Mouse (Mus musculus): ENCODE measurements at regions not wholly inside any gene's neighbourhood (a gene's known extent, or its start where the extent isn't known, plus 50 kb on each side); places are given as distances from the start of the nearest gene placed in this dataset.

DNA sequence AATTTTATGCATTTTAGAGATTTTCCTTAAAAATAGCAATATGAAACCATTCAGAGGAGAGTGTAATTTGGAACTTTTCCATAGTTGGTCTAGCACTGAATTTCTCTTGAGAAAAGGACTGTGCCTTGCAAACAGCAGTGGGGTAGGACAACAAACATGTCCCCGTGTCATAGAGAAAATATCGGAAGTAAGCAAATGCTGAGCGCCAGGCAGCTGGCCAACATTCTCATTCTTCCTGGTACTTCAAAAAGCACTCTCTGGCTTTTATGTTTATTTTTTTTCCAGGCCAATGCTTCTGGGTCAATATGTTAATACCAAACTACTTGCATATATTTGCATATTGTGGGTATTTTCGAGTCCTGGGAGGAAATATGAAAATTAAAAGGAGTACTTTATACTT, 568.5 kb downstream of the Btbd3 start:
- no peak for DNase-seq

DNA sequence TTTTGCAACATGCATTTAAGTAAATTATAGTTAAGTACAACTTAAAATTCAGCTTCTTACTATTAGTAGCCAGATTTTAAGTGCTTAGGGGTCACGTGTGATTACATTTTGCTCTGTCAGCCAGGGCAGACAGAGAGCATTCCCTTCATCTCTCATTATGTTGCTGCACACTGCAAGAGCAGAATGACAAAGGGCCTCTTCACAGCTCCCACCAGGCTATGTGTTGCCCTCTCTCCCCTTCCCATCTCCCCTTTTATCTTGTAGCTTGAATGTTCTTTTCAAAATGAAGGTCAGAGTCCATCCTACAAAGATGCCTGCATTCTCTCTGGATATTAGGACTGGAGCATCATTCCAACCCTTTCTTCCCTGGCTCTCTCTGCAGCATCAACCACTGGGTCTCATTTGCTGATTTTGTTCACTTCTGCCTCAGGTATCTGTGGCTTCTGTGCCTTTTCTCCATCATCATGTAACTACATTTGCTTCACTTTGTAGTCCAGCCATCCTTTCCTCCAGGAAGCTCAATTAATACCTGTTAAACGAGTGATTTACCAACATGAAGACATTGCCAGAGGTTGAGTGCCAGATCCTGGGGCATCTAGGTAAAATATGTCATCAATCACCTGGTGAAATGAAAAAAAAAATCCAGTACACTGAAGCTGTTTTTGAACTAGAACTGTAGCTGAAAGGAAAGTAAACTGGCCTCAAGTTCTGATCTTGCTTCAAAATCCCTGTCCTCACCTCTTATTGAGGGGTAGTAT, 571.6 kb downstream of the Btbd3 start:
- no peak for DNase-seq

DNA sequence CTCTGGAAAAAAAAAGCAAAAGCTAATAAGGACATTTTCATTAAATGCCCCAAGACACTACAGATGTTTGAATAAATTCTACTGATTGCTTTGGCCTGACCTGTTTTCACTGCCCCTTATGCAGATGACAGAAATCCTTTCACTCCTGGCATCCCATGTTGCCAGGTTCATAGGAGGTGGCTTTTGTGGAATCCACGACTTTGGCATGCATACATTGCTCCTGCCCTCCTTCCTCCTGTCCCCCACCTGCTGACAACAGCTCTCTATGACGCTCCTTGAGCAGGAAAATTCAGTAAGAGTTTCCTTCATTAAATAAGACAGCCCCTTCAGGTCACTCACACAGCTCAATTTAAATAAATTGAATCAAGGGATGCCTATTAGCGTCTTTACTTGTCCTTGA, 582.5 kb downstream of the Btbd3 start:
- no peak for DNase-seq

DNA sequence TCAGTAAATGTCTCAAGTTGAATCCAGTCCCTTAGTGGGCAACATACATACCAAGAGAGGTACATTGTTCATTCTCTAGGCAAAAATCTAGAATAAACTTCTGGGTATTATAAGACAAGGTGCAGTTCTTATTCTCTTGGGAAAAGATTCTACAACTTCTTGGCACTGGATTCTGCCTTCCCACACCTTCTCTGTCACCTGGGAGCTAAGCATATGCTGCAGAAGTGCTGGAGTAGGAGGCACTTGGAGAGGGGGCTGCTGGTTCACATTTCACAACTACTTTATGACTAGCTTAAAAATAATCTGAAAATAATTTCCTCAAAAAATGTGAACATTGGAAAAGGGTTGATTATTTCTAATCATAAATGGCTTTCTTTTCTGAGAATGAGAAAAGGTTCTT, 602.8 kb downstream of the Btbd3 start:
- no peak for DNase-seq

DNA sequence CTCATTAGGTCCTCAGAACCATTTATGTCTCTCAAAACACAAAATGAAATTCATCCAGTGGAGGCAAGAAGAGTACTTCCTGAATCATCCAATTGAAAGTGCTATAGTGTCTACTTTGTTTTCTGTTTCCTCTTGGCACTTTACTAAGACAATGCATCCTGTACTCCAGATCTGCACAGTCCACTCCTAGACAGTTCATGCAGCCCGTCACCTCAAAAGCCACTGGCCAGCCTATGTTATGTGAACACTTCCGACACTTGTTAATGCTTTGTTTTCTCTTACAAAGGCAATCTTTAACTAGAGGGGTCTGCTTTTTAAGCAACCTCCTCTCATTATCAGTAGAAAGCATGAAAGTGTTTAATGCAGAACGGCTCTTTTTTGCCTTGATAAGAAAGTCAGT, 597.1 kb upstream of the Sptlc3 start:
- no peak for DNase-seq

GRCm38 (mm10) chr2:138897101-138897500, 596.6 kb upstream of the Sptlc3 start:
- DNase-seq = no peak

GRCm38 (mm10) chr2:138937165-138937564, 556.5 kb upstream of the Sptlc3 start:
- DNase-seq = no peak

DNA sequence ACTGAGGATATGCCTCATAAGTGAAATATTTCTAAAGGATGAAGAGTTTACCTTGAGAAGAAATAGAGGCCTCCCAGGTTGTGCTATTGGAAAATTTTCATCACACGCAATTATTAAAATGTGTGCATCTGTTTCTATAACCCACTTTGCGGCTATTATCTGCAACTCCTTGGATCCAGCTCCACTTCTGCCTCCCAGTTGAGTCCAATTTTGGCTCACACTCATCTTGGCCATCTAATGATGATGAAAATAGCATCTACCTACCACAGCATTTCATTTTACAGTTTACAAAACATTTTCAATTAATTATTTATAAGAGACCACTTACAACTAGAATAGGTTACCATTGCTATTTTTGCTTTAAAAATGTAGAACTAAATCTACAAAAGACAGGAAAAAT, 554.3 kb upstream of the Sptlc3 start:
- no peak for DNase-seq

GRCm38 (mm10) chr2:138966110-138966790, 527.5 kb upstream of the Sptlc3 start:
- DNase-seq = no peak

DNA sequence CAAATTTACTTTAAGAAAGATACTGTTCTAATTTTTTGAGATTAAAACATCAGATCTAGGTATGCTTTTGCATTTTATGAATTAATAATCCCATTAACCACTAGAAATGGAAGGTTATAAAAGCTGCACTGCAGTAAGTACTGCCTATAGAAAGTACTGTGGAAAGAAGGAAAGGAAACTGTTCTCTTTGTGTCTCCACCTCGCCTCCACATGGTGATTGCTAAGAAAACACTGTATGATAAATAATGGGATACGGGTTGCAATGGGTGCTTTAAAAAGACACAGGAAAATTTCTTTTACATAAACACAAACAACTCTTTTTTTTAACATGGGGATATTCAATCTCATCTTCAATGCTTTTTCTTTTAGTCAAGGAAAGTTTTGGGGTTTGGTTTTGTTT, 519.2 kb upstream of the Sptlc3 start:
- DNase-seq = no peak

DNA sequence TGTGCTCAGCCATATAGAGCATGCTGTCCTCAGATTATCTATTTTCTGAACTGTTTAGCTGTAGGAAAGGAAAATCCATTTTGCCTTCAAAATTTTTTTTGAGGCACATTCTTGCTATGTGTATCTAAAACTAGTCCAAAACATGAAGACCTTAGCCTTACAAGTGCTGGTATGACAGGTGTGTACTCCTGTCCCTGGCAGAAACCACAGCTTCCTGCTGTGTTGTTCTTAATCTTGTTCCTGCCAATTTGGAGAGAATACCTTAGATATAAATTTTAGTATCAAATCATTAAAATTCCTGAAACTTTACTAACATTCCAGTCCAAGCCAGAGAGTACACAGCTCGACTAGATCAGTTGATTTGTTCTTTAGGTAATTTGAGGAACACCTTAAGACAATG, 503.7 kb upstream of the Sptlc3 start:
- no peak for DNase-seq

DNA sequence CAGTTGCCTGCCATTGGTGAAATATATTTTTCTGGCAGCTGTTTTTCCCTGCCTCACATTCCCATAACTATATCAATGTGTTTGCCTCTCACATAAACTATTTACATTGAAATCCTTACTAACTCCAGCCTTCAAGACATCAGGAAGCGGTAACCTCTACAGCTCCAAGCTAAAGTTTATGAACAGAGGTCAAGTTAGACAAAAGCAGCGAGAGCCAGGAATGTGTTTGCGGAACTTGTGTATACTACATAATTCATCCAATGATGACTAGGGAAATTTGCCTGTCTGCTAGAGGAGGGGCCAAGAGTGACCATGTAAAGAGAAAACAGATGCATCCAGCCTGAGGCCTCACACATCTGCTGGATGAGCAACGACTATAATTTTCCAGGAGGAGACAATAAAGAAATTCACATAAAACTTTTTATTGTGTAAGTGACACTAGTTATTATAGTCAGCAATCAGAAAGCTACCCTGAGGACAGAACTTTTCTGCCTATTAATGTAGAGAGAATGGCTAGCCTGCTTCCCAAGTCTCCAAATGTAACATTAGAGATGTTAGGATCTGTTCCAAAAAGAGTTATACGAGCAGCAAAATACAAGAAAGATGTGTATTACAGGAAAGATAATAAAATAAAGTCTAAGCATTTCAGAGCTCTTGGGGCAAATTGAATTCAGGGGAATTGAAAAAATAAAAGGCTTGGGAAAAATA, 461.5 kb upstream of the Sptlc3 start:
- no peak for DNase-seq

DNA sequence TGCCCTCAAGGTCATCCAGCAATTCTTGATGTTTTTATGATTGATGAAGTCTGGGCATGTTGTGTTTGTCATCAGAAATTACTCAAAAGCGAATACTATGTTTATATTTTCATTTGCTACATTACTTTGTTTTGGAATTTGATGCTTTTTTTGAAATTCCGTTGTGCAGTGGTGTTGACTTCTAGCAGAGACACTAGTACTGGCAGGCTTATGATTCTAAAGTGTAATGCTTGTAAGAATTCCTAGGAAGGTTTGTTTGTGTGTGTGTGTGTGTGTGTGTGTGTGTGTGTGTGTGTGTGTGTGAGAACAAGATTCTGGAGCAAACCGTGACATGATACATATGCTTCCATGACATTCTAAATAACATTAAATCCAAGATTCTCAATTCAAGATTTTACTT, 458.9 kb upstream of the Sptlc3 start:
- no peak for DNase-seq

GRCm38 (mm10) chr2:139041671-139042273, 451.9 kb upstream of the Sptlc3 start:
- no peak for DNase-seq

DNA sequence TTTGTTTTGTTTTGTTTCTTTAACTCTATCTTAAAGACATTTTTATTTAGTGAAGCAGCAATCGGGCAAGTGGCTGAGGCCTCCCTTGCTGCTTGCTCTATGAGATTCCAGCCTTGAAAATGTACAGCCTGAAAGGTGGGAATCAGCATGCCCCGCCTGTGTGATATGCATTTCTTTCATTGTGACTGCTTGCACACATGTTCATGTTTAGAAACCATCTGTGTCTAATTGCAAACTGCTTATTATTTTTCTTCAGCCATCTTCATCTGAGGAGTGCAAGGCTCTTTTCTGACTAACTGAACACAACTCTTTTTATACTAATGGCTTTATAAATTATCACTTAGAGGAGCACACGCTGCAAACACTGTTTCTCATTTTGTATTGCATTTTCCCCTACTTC, 449.0 kb upstream of the Sptlc3 start:
- no peak for DNase-seq

- no peak for DNase-seq
Measured at GRCm38 (mm10) chr2:139055249-139055648, 438.5 kb upstream of the Sptlc3 start.

- DNase-seq = no peak
Measured at GRCm38 (mm10) chr2:139069276-139069961, 424.3 kb upstream of the Sptlc3 start.

DNA sequence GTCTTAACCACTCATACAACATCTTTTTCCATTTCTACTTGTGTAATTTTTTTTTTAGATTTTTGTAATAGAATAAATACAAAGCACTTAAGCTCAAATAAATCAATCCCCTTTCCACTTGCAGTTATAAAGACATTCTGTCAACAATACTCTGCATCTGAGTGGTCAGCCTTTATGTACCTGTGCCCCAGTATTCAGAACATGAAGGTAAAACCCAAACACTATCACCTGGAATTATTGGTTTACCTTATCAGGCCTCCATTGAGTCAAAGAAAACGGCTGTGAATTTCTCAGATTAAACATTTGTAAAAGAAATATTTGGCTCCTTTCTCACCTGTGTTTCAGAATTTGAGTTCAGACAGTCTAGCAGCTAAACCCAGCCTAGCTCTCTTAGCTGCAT, 422.0 kb upstream of the Sptlc3 start:
- DNase-seq = no peak

GRCm38 (mm10) chr2:139093487-139094066, 400.1 kb upstream of the Sptlc3 start:
- no peak for DNase-seq

- DNase-seq = no peak
Measured at GRCm38 (mm10) chr2:139111669-139112068, 382.0 kb upstream of the Sptlc3 start.

DNA sequence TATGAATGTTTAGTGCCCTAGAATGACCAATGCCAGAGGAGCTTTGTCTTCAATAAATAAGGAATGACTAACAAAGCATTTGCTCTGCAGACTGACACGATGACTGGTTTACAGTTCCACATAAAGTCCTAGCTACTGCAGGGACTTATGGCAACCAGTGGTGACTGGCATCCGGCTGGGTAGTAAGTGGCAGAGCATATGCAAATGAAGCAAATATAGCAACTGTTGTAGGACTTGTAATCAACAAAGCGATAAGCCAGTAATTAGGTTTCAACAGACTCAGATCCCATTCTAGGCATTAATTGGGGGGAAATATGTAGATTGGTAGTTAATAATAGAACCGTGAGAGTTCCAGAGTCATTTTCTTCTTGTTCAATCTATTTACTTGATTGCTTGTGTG, 379.2 kb upstream of the Sptlc3 start:
- no peak for DNase-seq

DNA sequence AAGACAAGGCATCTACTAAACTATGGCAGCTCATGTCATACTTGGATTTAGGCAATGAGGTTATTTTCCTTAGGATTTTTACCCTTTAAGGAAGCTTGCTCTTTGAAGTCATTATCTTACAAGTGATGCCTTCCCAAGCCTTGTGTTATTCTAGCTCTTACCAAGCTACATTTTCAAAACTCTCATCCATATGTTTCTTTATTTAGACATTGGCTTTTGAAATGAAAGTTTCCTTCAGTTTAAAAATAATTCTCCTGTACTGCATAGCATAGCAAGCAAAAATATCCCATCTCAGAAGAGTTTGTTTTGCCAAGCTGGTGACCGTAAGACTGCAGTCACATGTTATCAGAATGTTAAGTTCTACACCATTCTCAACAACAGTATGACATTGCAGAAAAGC, 372.8 kb upstream of the Sptlc3 start:
- DNase-seq = no peak

Data from adrenal gland, postnatal 25 days (tissue).